ENCODE assay signal across 23 mouse cellular contexts in the genomic region with DNA sequence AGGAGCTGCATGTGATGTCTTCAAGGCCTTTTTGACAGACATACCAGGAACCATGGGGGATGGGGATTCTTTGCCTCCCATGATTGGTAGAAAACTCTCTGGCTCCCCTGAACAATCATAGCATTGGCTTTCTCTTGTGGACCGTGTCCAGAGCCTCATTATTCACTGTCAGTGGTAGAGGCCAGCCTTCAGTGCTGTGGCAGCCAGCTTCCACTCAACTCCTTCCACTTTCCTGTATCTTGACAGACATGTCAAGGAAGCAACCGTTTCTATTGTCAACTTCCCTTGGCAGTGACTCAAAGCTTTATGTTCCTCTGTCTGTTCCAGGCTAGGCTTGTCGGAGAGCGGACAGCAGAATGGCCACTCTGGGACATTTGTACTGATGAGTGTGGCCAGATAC.
DNase-seq lines count a peak whose midpoint lies in the region; ATAC-seq and TF ChIP-seq lines count a peak whose summit lies in the region.
"Had no signal": no experiment of that assay in that cellular context is flagged by ENCODE, and none has a peak within 500 bp of the region (broad histone marks: within the 10 kb centered on the region; RNA-seq: fewer than 3 reads in every experiment).

No protein-coding gene starts in this region.

- H3K4me3 ChIP-seq in kidney, postnatal 0 days (replicated peaks; ENCODE audit: low read depth, low read length) = no peak overlapping the region
- H3K4me3 ChIP-seq in lung, embryonic 15.5 days = no peak overlapping the region
- H3K4me3 ChIP-seq: embryonic facial prominence, embryonic 10.5 days; limb, embryonic 15.5 days; liver, embryonic 15.5 days had no signal

- no peaks in the 10 kb centered on the region for H3K27me3 ChIP-seq in kidney, postnatal 0 days (ENCODE audit: insufficient read depth, low read length)
- H3K27me3 ChIP-seq in lung, embryonic 15.5 days = no peaks in the 10 kb centered on the region; the same call in 1 of the 2 replicates
- H3K27me3 ChIP-seq: limb, embryonic 15.5 days; liver, embryonic 15.5 days had no signal

- no peaks in the 10 kb centered on the region for H3K9me3 ChIP-seq in kidney, postnatal 0 days (replicated peaks; ENCODE audit: low read length)
- H3K9me3 ChIP-seq in lung, embryonic 15.5 days = no peaks in the 10 kb centered on the region
- H3K9me3 ChIP-seq: embryonic facial prominence, embryonic 10.5 days; limb, embryonic 15.5 days; liver, embryonic 15.5 days had no signal

- no peak overlapping the region for H3K9ac ChIP-seq in kidney, postnatal 0 days (ENCODE audit: low read depth, low read length)
- no peak overlapping the region for H3K9ac ChIP-seq in lung, embryonic 15.5 days
- H3K9ac ChIP-seq: limb, embryonic 15.5 days; liver, embryonic 15.5 days had no signal

- no peak overlapping the region for H3K27ac ChIP-seq in kidney, postnatal 0 days
- H3K27ac ChIP-seq in lung, embryonic 15.5 days = no peak overlapping the region
- H3K27ac ChIP-seq: embryonic facial prominence, embryonic 10.5 days; limb, embryonic 15.5 days; liver, embryonic 15.5 days had no signal

- H3K4me1 ChIP-seq in kidney, postnatal 0 days (replicated peaks; ENCODE audit: insufficient read depth, low read length) = no peaks in the 10 kb centered on the region
- no peaks in the 10 kb centered on the region for H3K4me1 ChIP-seq in lung, embryonic 15.5 days
- H3K4me1 ChIP-seq: embryonic facial prominence, embryonic 10.5 days; limb, embryonic 15.5 days; liver, embryonic 15.5 days had no signal

- intact Hi-C loops in heart, postnatal 14 days (cut with DNase I) = no loop called here

- H3K36me3 ChIP-seq in kidney, postnatal 0 days (ENCODE audit: insufficient read depth, low read length) = no peaks in the 10 kb centered on the region
- no peaks in the 10 kb centered on the region for H3K36me3 ChIP-seq in lung, embryonic 15.5 days
- H3K36me3 ChIP-seq: embryonic facial prominence, embryonic 10.5 days; limb, embryonic 15.5 days; liver, embryonic 15.5 days had no signal

- peak; percentile 86 for DNase-seq in heart, adult 11 months
- DNase-seq in heart, postnatal 14 days = no peak
- peak; percentile 12 for DNase-seq in kidney, postnatal 0 days (ENCODE audit: low spot score)
- DNase-seq in kidney, adult 11 months = no peak
- no peak for DNase-seq in lung, postnatal 25 days (ENCODE audit: low spot score)
- DNase-seq in lung, postnatal 10 days = peak; percentile 13
- DNase-seq in right cerebral cortex, adult 2 months (ENCODE audit: low spot score in 2 of 2) = no peak
- DNase-seq: adrenal gland, postnatal 10 days; cerebellum, adult 2 months; cerebellum, postnatal 25 days; gastrocnemius, postnatal 10 days; heart, postnatal 4 days; left cerebral cortex, postnatal 4 days; midbrain, embryonic 14.5 days; retina, postnatal 1 day; right cerebral cortex, postnatal 4 days; thymus, postnatal 25 days had no signal

- no peak overlapping the region for H3K4me2 ChIP-seq in kidney, postnatal 0 days (ENCODE audit: low read length)
- no peak overlapping the region for H3K4me2 ChIP-seq in lung, embryonic 15.5 days
- H3K4me2 ChIP-seq: limb, embryonic 15.5 days; liver, embryonic 15.5 days had no signal

- WGBS in kidney, postnatal 0 days = 46% methylated on average over 4 of the region's 4 CpGs
- 36% methylated on average over 4 of the region's 4 CpGs for WGBS in lung, embryonic 15.5 days

- TF ChIP-seq CTCF in kidney, postnatal 0 days (IDR thresholded peaks at IDR 0.05; ENCODE audit: low read depth) = no peak

- ATAC-seq in kidney, postnatal 0 days (replicated peaks; ENCODE audit: low FRiP score, low read depth) = no peak
- ATAC-seq in lung, embryonic 15.5 days (ENCODE audit: borderline replicate concordance, extremely low read depth, low FRiP score, low TSS enrichment) = peak; percentile 42; the same call in 1 of the 2 replicates
- ATAC-seq: forebrain, embryonic 16.5 days; intestine, postnatal 0 days had no signal

Comparison
In these comparisons a context has a peak if more than half of its experiments do, and no peak if none do; other contexts are left out.
1. DNase-seq: peak in heart, adult 11 months (single experiment), kidney, postnatal 0 days (single experiment) and lung, postnatal 10 days (single experiment); none in heart, postnatal 14 days (0 of 2), kidney, adult 11 months (single experiment), lung, postnatal 25 days (single experiment) and right cerebral cortex, adult 2 months (0 of 2).